Mouse (Mus musculus) spleen, embryonic (tissue): ENCODE results near the gene Mogat1.
"Not testable (repeated sequence)": the region's sequence is repeated elsewhere in the genome, so short reads cannot be mapped to it uniquely, and the experiment has no call there.

ENCODE experiments used
- CTCF ChIA-PET: fragments of 350-600 bp; sonication (Branson Sonifier 250); formaldehyde crosslinking; loops from one replicate; lab custom pipeline; 2022; lab: Charles Lee

Gene Mogat1

GRCm38 (mm10) chr1:78536310-78537164 is 25.7 kb downstream of the Mogat1 start:
- CTCF ChIA-PET = no interaction called here

- CTCF ChIA-PET = no interaction called here
Observed at GRCm38 (mm10) chr1:78537494-78538010, 26.8 kb downstream of the Mogat1 start.

GRCm38 (mm10) chr1:78538396-78538795 is 27.6 kb downstream of the Mogat1 start:
- CTCF ChIA-PET = no interaction called here

GRCm38 (mm10) chr1:78539166-78539565 is 28.4 kb downstream of the Mogat1 start:
- CTCF ChIA-PET = no interaction called here

GRCm38 (mm10) chr1:78543631-78544030 is 32.8 kb downstream of the Mogat1 start:
- CTCF ChIA-PET = not testable (repeated sequence)

- CTCF ChIA-PET = no interaction called here
Observed at GRCm38 (mm10) chr1:78546258-78546657, 35.5 kb downstream of the Mogat1 start.

GRCm38 (mm10) chr1:78548961-78549360 is 38.2 kb downstream of the Mogat1 start:
- CTCF ChIA-PET = interaction anchor here (0.7 kb wide), 1 partner anchor 8 kb away, joined by 3 read pairs; no protein-coding TSS in a partner anchor

- CTCF ChIA-PET = no interaction called here
Observed at GRCm38 (mm10) chr1:78554012-78554666, 43.3 kb downstream of the Mogat1 start.

- CTCF ChIA-PET = no interaction called here
Observed at GRCm38 (mm10) chr1:78566963-78567362, 56.2 kb downstream of the Mogat1 start.

- CTCF ChIA-PET = no interaction called here
Observed at GRCm38 (mm10) chr1:78567421-78567820, 56.6 kb downstream of the Mogat1 start.

GRCm38 (mm10) chr1:78567834-78568507 is 57.2 kb downstream of the Mogat1 start:
- CTCF ChIA-PET = no interaction called here

GRCm38 (mm10) chr1:78569617-78570016 is 58.8 kb downstream of the Mogat1 start:
- CTCF ChIA-PET = no interaction called here

- CTCF ChIA-PET = no interaction called here
Observed at GRCm38 (mm10) chr1:78585080-78585479, 74.3 kb downstream of the Mogat1 start.

GRCm38 (mm10) chr1:78586986-78587385 is 76.2 kb downstream of the Mogat1 start:
- CTCF ChIA-PET = no interaction called here
